Mouse (Mus musculus): ENCODE data around the gene Tecpr2. TPM values are rescaled to one million over a fixed set of nuclear protein-coding genes. Genes with fewer than 3 reads are reported as not detected.

Gene Tecpr2
- polyA plus RNA-seq, 1 experiment: 3.3 TPM

DNA sequence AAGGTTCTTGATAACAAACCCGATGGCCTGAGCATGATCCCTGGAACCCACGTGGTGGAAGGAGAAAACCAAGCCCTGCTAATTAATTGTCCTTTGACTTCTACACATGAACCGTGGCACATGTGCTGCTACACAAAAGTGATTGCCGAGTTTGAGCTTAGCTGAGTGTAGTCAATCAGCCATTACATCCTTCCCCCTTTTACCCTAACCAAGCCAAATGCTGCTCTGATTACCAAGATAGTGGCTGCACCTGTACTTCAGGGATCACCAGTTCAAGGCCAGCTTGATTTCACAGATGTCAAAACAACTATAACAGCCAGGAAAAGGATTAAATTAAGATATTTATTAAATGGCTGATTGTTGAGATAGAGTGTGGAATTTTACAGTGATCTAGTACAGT is 61.1 kb downstream of the Tecpr2 start:
- Histone ChIP-seq H3K4me1 (ENCODE audit: control insufficient read depth, insufficient read depth, insufficient read length, low read length) (no peaks in the 10 kb centered on the region), H3K4me3 (ENCODE audit: insufficient read depth, low read depth, low read length) (no peak overlapping the region), H3K27ac (replicated peaks; ENCODE audit: low read depth, low read length) (no peak overlapping the region)

DNA sequence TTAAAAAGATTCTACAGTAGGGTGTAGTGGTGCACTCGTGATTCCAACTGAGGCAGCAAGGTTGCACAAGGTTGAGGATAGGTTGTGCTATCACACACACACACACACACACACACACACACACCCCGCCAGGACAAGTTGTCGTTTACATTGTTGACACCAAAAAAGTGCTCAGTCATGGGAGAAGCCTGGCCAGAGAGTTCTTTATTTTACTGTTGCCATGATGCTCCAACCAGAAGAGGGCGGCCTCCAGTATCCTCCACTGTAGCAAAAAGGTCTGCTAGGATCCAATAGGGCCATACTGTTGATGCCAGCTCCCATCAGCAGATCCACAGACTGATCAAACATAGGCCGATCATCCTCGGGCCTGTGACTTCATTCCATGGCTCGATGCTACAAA is 62.2 kb downstream of the Tecpr2 start:
- H3K4me1 ChIP-seq (ENCODE audit: control insufficient read depth, insufficient read depth, insufficient read length, low read length): no peaks in the 10 kb centered on the region
- no peak overlapping the region for H3K4me3 ChIP-seq (ENCODE audit: insufficient read depth, low read depth, low read length)
- no peak overlapping the region for H3K27ac ChIP-seq (replicated peaks; ENCODE audit: low read depth, low read length)

DNA sequence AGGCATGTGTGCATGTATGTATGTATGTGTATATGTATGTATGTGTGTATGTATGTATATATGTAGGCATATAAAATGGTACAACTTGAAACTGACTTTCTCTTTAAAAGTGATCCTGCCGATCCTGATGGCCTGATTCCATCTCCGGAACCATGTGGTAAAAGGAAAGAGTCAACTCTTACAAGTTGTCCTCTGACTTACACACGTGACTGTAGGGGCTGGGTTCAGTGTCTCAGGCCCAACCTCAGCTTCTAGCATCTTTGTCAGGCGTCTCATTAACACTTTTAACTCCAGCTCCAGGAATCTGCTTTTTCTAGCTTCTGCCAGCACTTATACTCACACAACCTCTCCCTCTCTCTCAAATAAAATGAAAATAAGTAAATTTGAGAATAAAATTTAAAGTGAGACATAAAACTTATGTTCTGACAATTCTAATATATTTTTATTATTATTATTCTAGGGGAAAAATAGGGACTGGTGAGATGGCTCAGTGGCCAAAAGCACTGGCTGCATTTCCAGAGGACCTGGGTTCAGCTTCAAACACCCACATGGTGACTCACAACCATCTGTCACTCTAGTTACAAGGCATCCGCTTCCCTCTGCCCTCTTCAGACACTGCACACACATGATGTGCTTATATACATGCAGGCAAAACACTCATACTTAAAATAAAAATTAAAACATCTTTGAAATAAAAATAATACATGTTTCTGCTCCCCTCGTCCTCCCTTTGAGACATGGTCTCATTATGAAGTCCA is 63.7 kb downstream of the Tecpr2 start:
- Histone ChIP-seq H3K27ac (replicated peaks; ENCODE audit: low read depth, low read length) (no peak overlapping the region), H3K4me3 (ENCODE audit: insufficient read depth, low read depth, low read length) (no peak overlapping the region), H3K4me1 (ENCODE audit: control insufficient read depth, insufficient read depth, insufficient read length, low read length) (no peaks in the 10 kb centered on the region)

DNA sequence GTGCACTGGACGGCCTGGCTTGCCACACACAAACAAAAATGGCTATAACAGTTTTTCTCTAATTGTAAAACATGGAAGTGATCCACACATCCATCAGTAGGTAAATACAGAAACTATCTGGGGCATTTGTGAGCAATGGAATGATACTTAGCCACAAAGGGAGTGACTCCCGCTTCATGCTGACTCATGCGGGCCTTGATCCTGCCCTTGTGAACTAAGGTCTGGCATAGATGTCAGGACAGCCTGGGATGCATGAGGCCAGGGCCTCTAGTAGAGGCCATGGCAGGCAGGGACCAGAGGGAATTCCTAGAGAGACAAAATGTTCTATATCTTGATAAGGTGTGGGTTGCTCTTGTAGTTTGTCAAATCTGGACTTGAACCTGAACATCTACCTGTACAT is 64.4 kb downstream of the Tecpr2 start:
- H3K27ac ChIP-seq (replicated peaks; ENCODE audit: low read depth, low read length): no peak overlapping the region
- no peaks in the 10 kb centered on the region for H3K4me1 ChIP-seq (ENCODE audit: control insufficient read depth, insufficient read depth, insufficient read length, low read length)
- H3K4me3 ChIP-seq (ENCODE audit: insufficient read depth, low read depth, low read length): no peak overlapping the region

DNA sequence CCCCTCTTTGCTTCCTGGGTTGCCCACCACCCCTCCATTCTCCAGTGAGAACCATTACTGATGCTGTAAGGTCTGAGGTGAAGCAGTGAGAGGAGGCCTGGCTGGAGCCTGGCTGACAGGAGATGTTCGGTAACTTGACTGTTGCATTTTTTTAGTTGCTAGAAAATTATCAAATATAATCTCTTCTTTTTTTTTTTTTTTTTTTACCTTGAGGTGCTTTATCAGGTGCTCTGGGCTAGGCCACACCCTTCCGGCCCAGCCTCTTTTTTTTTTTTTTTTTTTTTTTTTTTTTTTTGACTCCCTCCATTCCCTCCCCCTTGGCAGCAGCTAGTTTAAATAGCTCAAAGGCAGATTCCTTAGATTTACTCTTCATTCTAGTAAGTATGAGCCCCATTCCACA is 64.8 kb downstream of the Tecpr2 start:
- Histone ChIP-seq H3K4me1 (ENCODE audit: control insufficient read depth, insufficient read depth, insufficient read length, low read length) (no peaks in the 10 kb centered on the region), H3K27ac (replicated peaks; ENCODE audit: low read depth, low read length) (no peak overlapping the region), H3K4me3 (ENCODE audit: insufficient read depth, low read depth, low read length) (no peak overlapping the region)

DNA sequence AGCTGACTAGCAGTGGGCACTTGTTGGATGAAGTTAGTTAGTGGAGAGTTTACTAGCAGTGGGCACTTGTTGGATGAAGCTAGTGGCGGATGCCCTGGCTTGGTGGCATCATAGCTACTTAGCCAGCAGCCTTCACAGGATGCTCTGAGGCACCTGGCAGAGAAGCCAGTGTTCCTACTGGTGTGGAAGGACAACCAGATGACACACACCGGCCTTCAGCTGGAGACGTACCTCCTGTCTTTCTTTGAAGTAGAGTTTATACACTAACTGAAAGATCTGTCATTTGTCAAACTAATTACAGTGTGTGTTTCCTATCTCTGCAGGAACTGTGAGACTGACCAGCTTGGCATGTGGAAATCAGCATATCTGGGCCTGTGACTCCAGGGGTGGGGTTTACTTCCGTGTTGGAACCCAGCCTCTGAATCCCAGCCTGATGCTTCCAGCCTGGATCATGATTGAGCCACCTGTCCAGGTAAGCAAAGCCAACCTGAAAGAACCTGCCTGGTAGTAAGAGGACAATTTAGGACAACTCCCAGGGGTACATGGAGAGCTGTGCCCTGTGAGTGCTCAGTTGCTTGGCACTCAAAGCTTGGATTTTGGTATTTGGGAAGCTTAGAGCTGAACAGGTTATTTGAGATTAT is 65.4 kb downstream of the Tecpr2 start:
- Histone ChIP-seq H3K4me3 (ENCODE audit: insufficient read depth, low read depth, low read length) (no peak overlapping the region), H3K27ac (replicated peaks; ENCODE audit: low read depth, low read length) (no peak overlapping the region), H3K4me1 (ENCODE audit: control insufficient read depth, insufficient read depth, insufficient read length, low read length) (no peaks in the 10 kb centered on the region)

DNA sequence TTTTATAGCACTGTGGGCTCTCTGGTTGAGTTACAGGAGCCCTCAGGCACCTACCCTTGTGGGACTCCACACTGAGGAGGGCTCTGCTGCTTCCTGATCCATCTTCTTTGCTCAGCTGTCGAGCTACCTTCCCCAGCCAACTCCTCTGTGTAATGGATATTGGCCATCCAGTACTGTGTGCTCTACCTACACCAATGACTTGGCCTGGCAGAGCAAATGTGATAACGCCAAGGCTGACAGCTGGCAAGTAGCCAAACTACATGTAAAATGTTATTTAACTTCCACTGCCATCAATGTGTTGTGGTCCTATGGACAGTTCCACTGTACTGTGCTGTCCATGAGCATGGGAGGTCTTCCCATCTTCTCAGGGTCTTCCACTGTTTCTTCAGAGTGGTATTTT is 72.9 kb downstream of the Tecpr2 start:
- Histone ChIP-seq H3K4me1 (ENCODE audit: control insufficient read depth, insufficient read depth, insufficient read length, low read length) (no peaks in the 10 kb centered on the region), H3K4me3 (ENCODE audit: insufficient read depth, low read depth, low read length) (no peak overlapping the region), H3K27ac (replicated peaks; ENCODE audit: low read depth, low read length) (no peak overlapping the region)

DNA sequence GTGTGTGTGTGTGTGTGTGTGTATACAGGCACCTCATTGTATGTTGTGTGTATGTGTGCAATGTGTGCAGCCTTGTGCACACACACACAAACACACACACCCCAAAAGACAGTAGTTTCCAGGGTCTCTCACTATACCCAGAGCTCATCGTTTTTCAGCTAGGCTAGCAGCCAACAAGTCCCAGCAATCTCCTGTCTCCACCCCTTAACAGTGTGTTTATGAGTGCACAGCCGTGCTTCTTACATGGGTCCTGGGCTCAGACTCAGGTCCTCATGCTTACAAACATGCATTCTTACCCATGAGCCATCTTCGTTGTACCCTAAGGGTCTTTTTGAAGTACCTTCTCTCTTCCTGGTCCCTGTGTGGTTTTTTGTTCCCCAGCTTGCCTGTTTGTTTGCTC is 76.4 kb downstream of the Tecpr2 start:
- no peak overlapping the region for H3K27ac ChIP-seq (replicated peaks; ENCODE audit: low read depth, low read length)
- H3K4me3 ChIP-seq (ENCODE audit: insufficient read depth, low read depth, low read length): no peak overlapping the region
- H3K4me1 ChIP-seq (ENCODE audit: control insufficient read depth, insufficient read depth, insufficient read length, low read length): no peaks in the 10 kb centered on the region

DNA sequence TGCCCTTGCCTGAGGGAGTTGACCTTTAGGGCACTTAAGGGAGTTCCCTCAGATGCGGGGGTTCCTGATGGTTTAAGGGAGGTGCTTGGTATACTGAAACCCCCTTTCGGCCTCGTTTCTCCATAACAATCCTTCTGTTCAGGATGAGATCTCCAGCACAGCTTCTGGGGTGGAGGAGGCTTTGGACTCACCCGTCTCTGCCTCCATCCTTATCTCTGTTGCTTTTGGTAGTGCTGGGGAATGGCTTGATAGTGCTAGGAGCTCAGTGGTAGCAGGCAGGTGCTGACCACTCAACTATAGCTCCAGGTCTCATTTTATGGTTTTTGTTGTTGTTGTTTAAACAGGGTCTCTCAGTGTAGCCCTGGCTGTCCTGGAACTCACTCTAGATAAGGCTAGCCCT is 77.0 kb downstream of the Tecpr2 start:
- Histone ChIP-seq H3K4me1 (ENCODE audit: control insufficient read depth, insufficient read depth, insufficient read length, low read length) (no peaks in the 10 kb centered on the region), H3K4me3 (ENCODE audit: insufficient read depth, low read depth, low read length) (no peak overlapping the region), H3K27ac (replicated peaks; ENCODE audit: low read depth, low read length) (no peak overlapping the region)

DNA sequence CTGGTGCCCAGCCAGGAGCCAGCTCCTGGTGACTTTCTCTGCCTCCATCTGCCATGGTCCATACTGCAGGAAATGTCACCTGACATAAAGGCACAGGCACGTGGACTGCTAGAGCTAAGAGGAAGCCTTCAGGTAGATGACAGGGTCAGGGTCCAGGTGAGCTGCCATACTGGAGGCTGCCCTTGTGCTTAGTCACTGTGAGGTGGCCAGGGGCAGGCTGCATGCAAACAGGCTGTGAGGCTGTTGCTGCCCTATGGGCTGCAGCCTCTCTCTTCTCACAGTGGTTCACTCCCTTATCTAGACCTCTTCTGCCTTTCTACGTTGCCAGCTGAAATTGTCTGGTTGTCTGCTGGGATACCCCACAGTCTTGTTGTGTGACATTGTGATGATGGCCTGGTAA is 78.1 kb downstream of the Tecpr2 start:
- H3K4me3 ChIP-seq (ENCODE audit: insufficient read depth, low read depth, low read length): no peak overlapping the region
- H3K4me1 ChIP-seq (ENCODE audit: control insufficient read depth, insufficient read depth, insufficient read length, low read length): no peaks in the 10 kb centered on the region
- H3K27ac ChIP-seq (replicated peaks; ENCODE audit: low read depth, low read length): no peak overlapping the region

DNA sequence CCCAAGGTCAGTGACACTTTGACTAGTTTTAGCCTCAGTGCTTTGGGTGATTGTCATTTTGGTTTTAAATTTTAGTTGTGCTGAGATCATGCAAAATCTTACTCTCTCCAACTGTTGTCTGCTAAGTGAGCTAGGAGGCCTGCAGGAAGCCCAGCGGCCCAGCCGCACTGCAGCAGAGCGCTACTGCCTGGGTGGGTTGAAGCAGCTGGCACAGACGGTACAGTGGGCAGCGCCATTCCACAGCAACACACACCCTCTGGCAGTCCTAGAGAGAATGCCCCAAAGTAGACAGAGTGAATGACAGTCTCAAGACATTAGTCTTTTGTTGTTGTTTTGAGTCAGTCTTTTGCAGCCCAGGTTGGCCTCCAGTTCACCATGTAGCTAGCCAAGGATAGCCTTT is 81.3 kb downstream of the Tecpr2 start:
- H3K4me1 ChIP-seq (ENCODE audit: control insufficient read depth, insufficient read depth, insufficient read length, low read length): no peaks in the 10 kb centered on the region
- no peak overlapping the region for H3K27ac ChIP-seq (replicated peaks; ENCODE audit: low read depth, low read length)
- no peak overlapping the region for H3K4me3 ChIP-seq (ENCODE audit: insufficient read depth, low read depth, low read length)

DNA sequence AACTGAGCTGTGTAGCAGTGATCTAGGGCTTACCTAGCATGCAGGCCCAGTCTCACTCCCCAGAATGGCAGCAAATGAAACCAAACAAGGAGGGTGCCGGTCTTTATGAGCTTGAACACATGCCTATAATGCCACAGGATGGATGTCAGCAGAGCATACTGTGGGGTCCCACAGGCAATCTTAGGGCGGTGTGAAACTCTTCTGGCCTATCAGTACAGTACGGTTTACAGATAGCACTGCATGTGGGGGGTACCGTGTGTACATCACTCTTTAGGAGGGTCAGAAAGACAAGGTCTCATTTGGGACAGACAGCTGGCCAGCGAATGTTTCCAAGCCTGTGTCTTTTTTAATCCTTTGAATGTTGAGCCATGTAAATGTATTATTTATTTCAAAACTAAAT is 82.9 kb downstream of the Tecpr2 start:
- no peak overlapping the region for H3K27ac ChIP-seq (replicated peaks; ENCODE audit: low read depth, low read length)
- H3K4me1 ChIP-seq (ENCODE audit: control insufficient read depth, insufficient read depth, insufficient read length, low read length): 0 out of 2 replicates have a peak, but pooled peaks cover 6% of the 10 kb centered on the region
- no peak overlapping the region for H3K4me3 ChIP-seq (ENCODE audit: insufficient read depth, low read depth, low read length)

DNA sequence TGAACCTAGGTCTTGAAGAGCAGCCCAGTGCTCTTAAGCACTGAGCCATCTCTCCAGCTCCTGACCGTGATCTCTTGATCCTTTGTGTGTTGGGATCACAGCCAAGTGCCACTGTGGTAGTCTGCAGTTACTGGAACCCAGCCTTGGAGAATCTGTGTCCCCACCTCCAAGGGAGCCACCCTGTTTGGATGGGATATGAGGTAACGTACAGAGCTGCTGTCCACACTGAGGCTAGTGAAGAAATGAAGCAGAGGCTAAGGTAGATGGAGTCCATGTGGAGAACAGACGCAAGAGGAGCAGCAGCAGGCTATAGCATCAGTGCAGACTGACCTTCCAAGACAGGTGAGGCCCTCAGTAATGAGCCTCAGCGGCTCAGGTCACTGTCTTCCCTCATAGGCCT is 84.8 kb downstream of the Tecpr2 start:
- Histone ChIP-seq H3K27ac (replicated peaks; ENCODE audit: low read depth, low read length) (no peak overlapping the region), H3K4me1 (ENCODE audit: control insufficient read depth, insufficient read depth, insufficient read length, low read length) (0 out of 2 replicates have a peak, but pooled peaks cover 6% of the 10 kb centered on the region), H3K4me3 (ENCODE audit: insufficient read depth, low read depth, low read length) (no peak overlapping the region)

DNA sequence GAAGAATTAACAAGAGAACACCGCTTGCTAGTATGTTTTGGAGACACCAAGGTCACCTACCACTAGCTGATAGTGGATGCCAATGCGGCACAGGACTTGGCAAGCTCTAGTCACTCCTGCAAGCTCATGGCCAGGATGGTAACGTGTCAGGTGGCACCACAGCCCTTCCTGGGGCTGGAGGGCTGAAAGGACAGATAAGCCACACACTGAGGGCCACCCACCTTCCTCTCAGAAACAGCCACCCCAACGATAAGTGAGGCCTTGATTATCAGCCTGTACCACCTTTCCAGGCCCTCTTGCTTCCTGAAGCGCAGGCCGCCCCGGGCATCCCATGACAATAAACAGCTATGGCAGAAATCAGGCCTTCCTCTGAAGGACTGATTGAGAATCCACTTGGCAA is 85.2 kb downstream of the Tecpr2 start:
- Histone ChIP-seq H3K4me1 (ENCODE audit: control insufficient read depth, insufficient read depth, insufficient read length, low read length) (0 out of 2 replicates have a peak, but pooled peaks cover 6% of the 10 kb centered on the region), H3K27ac (replicated peaks; ENCODE audit: low read depth, low read length) (no peak overlapping the region), H3K4me3 (ENCODE audit: insufficient read depth, low read depth, low read length) (no peak overlapping the region)

DNA sequence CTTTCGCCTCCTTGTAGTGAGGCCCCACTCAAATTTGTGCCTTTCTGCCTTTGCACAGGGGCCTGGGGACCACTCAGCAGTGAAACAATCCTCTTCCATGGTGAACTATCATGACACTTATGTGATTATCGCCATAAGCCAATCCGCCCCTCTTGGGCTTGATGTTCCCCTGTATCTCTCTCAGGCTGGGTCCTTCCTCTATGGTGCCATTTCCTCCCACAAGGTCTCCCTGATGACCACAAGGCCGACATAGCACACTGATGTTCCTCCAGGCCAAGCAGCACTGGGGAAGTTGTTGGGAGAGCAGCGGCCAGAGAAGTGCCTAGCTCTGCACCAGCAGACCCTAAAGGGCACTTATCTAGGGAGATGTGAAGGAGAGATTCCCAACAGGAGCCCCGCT is 85.7 kb downstream of the Tecpr2 start:
- 0 out of 2 replicates have a peak, but pooled peaks cover 6% of the 10 kb centered on the region for H3K4me1 ChIP-seq (ENCODE audit: control insufficient read depth, insufficient read depth, insufficient read length, low read length)
- H3K27ac ChIP-seq (replicated peaks; ENCODE audit: low read depth, low read length): 0 out of 2 replicates have a peak overlapping the region, but pooled peaks have one; percentile 3
- no peak overlapping the region for H3K4me3 ChIP-seq (ENCODE audit: insufficient read depth, low read depth, low read length)

DNA sequence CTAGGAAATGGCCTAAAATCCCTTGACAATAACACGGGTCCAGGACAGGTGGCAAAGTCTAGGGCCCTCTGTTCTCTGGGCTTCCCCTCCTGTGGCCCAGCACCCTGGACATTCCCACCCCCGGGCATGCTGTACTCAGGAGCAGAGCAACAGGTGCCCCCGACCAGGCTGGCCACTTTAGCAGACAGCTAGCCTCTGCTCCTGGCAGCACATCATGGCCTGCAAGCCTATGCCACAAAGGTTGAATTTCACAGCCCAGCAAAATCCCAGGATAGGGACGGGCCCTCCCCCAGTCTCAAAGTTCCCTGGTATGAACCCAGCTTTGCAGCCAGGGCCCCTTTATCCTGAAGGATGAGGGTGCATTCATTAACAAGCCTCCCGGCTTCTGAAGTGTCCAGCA is 86.3 kb downstream of the Tecpr2 start:
- Histone ChIP-seq H3K27ac (replicated peaks; ENCODE audit: low read depth, low read length) (no peak overlapping the region), H3K4me1 (ENCODE audit: control insufficient read depth, insufficient read depth, insufficient read length, low read length) (0 out of 2 replicates have a peak, but pooled peaks cover 6% of the 10 kb centered on the region), H3K4me3 (ENCODE audit: insufficient read depth, low read depth, low read length) (no peak overlapping the region)

All from brown adipose tissue, adult 24 weeks (tissue).